Mouse (Mus musculus): ENCODE measurements at regions not wholly inside any gene's neighbourhood (a gene's known extent, or its start where the extent isn't known, plus 50 kb on each side); places are given as distances from the start of the nearest gene placed in this dataset.

DNA sequence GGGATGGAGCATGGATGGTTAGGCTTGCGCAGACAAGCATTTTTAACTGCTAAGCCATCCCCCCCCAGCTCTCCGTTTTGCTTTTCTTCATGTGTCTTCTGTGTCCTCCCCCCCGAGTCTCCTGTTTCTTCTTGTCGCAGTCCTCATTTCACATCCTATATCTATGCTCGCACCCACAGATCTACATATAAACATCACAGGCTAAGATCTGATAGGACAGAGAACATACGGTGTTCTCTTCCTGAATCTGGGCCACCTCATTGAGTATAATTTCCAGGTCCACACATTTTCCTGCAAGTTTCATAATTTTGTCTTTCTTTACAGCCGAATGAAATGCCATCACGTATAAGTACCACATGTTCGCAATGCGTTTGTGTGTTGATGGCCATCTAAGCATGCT lies 168.7 kb downstream of the Zfp36l1 start:
- TF ChIP-seq CTCF (IDR thresholded peaks at IDR 0.05; ENCODE audit: control insufficient read depth, insufficient read depth, low read length) (no peak), POLR2A (IDR thresholded peaks at IDR 0.05; ENCODE audit: borderline replicate concordance, control insufficient read depth, low read depth, low read length) (no peak)

Measured in bone marrow, adult 2 months (tissue).